ENCODE assay signal across 8 mouse cellular contexts in the genomic region with DNA sequence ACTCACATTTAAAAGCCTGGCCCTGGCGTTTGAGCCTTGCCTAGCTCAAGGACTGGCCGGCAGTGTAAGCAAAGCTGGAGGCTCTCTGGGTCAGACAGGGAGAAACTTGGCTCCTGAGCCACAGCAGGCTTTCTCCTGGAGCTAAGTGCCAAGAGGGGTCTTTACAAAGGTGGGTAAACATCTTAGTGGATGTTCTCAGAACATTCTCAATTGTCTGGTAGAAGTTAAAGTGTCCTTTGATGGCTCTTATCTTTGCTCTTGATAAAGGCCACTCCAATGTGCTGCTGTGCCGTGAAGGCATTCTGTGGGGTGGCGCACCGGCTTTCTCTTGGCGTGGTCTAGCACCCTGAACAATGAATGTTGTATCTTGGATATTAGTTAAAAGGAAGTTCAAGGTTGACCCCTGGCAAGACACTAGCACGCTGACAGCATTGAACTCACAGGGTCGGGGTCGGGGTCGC. TPM values are rescaled to one million over a fixed set of nuclear protein-coding genes. Genes with fewer than 3 reads are reported as not detected.
DNase-seq lines count a peak whose midpoint lies in the region; ATAC-seq and TF ChIP-seq lines count a peak whose summit lies in the region.

No protein-coding gene starts in this region.

- no peak overlapping the region for H3K27ac ChIP-seq in heart, embryonic 14.5 days (replicated peaks in 1 of 2; ENCODE audit: control insufficient read depth in 1 of 2, insufficient read depth in 1 of 2, low read depth in 2 of 2, low read length in 2 of 2)
- H3K27ac ChIP-seq in embryonic facial prominence, embryonic 13.5 days: no peak overlapping the region
- H3K27ac ChIP-seq in limb, embryonic 12.5 days: peak overlapping the region; percentile 91
- no peak overlapping the region for H3K27ac ChIP-seq in midbrain, embryonic 16.5 days (ENCODE audit: low read length)
- H3K27ac ChIP-seq in left cerebral cortex, adult 2 months: no peak overlapping the region; the same call in 1 of the 2 replicates

- intact Hi-C loops in heart, postnatal 25 days (cut with DNase I): loop anchor here (5.0 kb wide), 1 partner anchor 110 kb away; a partner anchor contains a TSS
- intact Hi-C loops in left cerebral cortex, adult 2 months (cut with DNase I): loop anchor here (10.0 kb wide), 1 partner anchor 1532 kb away; a partner anchor contains a TSS

- 36% methylated on average over 10 of the region's 10 CpGs for WGBS in heart, embryonic 14.5 days
- WGBS in embryonic facial prominence, embryonic 13.5 days: 76% methylated on average over 10 of the region's 10 CpGs
- WGBS in limb, embryonic 12.5 days: 74% methylated on average over 10 of the region's 10 CpGs
- 72% methylated on average over 10 of the region's 10 CpGs for WGBS in midbrain, embryonic 16.5 days

- H3K9ac ChIP-seq in heart, embryonic 14.5 days (ENCODE audit: low read length): peak overlapping the region; percentile 76
- peak overlapping the region; percentile 74; the same call in 1 of the 2 replicates for H3K9ac ChIP-seq in embryonic facial prominence, embryonic 13.5 days
- 0 out of 2 replicates have a peak overlapping the region, but pooled peaks have one; percentile 59 for H3K9ac ChIP-seq in limb, embryonic 12.5 days (replicated peaks)
- H3K9ac ChIP-seq in midbrain, embryonic 16.5 days (ENCODE audit: low read depth, low read length): 0 out of 2 replicates have a peak overlapping the region, but pooled peaks have one; percentile 74

- peak overlapping the region; percentile 89 for H3K4me2 ChIP-seq in heart, embryonic 14.5 days (ENCODE audit: low read length)
- peak overlapping the region; percentile 76 for H3K4me2 ChIP-seq in embryonic facial prominence, embryonic 13.5 days
- H3K4me2 ChIP-seq in limb, embryonic 12.5 days: peak overlapping the region; percentile 77
- peak overlapping the region; percentile 97 for H3K4me2 ChIP-seq in midbrain, embryonic 16.5 days (ENCODE audit: low read length)

- no peak for TF ChIP-seq CTCF in left cerebral cortex, adult 2 months (IDR thresholded peaks at IDR 0.05)

- no peak for DNase-seq in heart, postnatal 25 days (ENCODE audit: low spot score)
- DNase-seq in retina, embryonic 14.5 days (ENCODE audit: low spot score): no peak
- no peak for DNase-seq in spleen, adult 12 weeks (ENCODE audit: low spot score)
- DNase-seq in left cerebral cortex, adult 2 months (ENCODE audit: extremely low spot score in 1 of 2, low spot score in 2 of 2): no peak

- no peaks in the 10 kb centered on the region for H3K27me3 ChIP-seq in heart, embryonic 14.5 days (ENCODE audit: control insufficient read depth, insufficient read depth, low read length)
- no peaks in the 10 kb centered on the region for H3K27me3 ChIP-seq in embryonic facial prominence, embryonic 13.5 days
- no peaks in the 10 kb centered on the region for H3K27me3 ChIP-seq in limb, embryonic 12.5 days
- H3K27me3 ChIP-seq in midbrain, embryonic 16.5 days (ENCODE audit: control insufficient read depth, insufficient read depth, low read depth, low read length): no peaks in the 10 kb centered on the region

- no peak for ATAC-seq in heart, embryonic 14.5 days (ENCODE audit: insufficient number of reproducible peaks, insufficient read depth, low FRiP score, low read depth)
- ATAC-seq in embryonic facial prominence, embryonic 13.5 days (ENCODE audit: insufficient number of reproducible peaks, insufficient read depth, low FRiP score, low TSS enrichment, low read depth): no peak
- ATAC-seq in limb, embryonic 12.5 days (ENCODE audit: insufficient number of reproducible peaks, insufficient read depth, low FRiP score, low TSS enrichment, low read depth): no peak
- no peak for ATAC-seq in midbrain, embryonic 16.5 days

- H3K4me1 ChIP-seq in heart, embryonic 14.5 days (ENCODE audit: control insufficient read depth in 2 of 2, insufficient read depth in 2 of 2, low read length in 2 of 2): peaks cover 11 to 26% of the 10 kb centered on the region in 2 experiments
- H3K4me1 ChIP-seq in embryonic facial prominence, embryonic 13.5 days: peaks cover 52% of the 10 kb centered on the region
- peaks cover 49% of the 10 kb centered on the region for H3K4me1 ChIP-seq in limb, embryonic 12.5 days (replicated peaks)
- peaks cover 11% of the 10 kb centered on the region for H3K4me1 ChIP-seq in midbrain, embryonic 16.5 days (ENCODE audit: control insufficient read depth, insufficient read depth, low read length)

- no peaks in the 10 kb centered on the region for H3K9me3 ChIP-seq in heart, embryonic 14.5 days (ENCODE audit: control insufficient read depth, low read length)
- no peaks in the 10 kb centered on the region for H3K9me3 ChIP-seq in embryonic facial prominence, embryonic 13.5 days
- no peaks in the 10 kb centered on the region for H3K9me3 ChIP-seq in limb, embryonic 12.5 days
- no peaks in the 10 kb centered on the region for H3K9me3 ChIP-seq in midbrain, embryonic 16.5 days (replicated peaks; ENCODE audit: control insufficient read depth, low read length, poor library complexity, severe bottlenecking)

- H3K4me3 ChIP-seq in heart, embryonic 14.5 days (ENCODE audit: control insufficient read depth in 1 of 2, insufficient read depth in 1 of 2, low read depth in 1 of 2, low read length in 2 of 2): no peak overlapping the region
- no peak overlapping the region for H3K4me3 ChIP-seq in embryonic facial prominence, embryonic 13.5 days
- H3K4me3 ChIP-seq in limb, embryonic 12.5 days (replicated peaks): peak overlapping the region; percentile 46; the same call in 1 of the 2 replicates
- no peak overlapping the region for H3K4me3 ChIP-seq in midbrain, embryonic 16.5 days (ENCODE audit: low read depth, low read length)
- no peak overlapping the region for H3K4me3 ChIP-seq in left cerebral cortex, adult 2 months

- peaks cover 35% of the 10 kb centered on the region for H3K36me3 ChIP-seq in heart, embryonic 14.5 days (ENCODE audit: control insufficient read depth, insufficient read depth, low read length)
- peaks cover 39% of the 10 kb centered on the region for H3K36me3 ChIP-seq in embryonic facial prominence, embryonic 13.5 days
- H3K36me3 ChIP-seq in limb, embryonic 12.5 days: peaks cover 37% of the 10 kb centered on the region
- no peaks in the 10 kb centered on the region for H3K36me3 ChIP-seq in midbrain, embryonic 16.5 days (ENCODE audit: control insufficient read depth, insufficient read depth, low read length)

RNA-seq across cellular contexts. Expression of a gene that starts 1.4 kb away (rescaled TPM):
- polyA plus RNA-seq in heart, embryonic 14.5 days (2014; fragmentation: Nextera tagmentation; extraction: Ambion mirVana): 9.7 and 12.1 TPM in 2 replicates
- 10 to 100 TPM; 21.1 to 22.6 TPM for total RNA-seq in heart, postnatal 25 days (2021)
- 17.4 and 17.8 TPM in 2 replicates for polyA plus RNA-seq in embryonic facial prominence, embryonic 13.5 days (2015; fragmentation: Nextera tagmentation; extraction: Ambion mirVana)
- 11.7 and 14.6 TPM in 2 replicates for polyA plus RNA-seq in limb, embryonic 12.5 days (2016; fragmentation: Nextera tagmentation; extraction: Ambion mirVana)
- 9.6 and 9.9 TPM in 2 replicates for polyA plus RNA-seq in midbrain, embryonic 16.5 days (2015; fragmentation: Nextera tagmentation; extraction: Ambion mirVana)
- total RNA-seq in left cerebral cortex, adult 2 months (2021): 10 to 100 TPM; 15.3 to 19.3 TPM

RNA-seq across cellular contexts. Expression of a gene that starts 9.4 kb away (rescaled TPM):
- 91.8 and 108 TPM in 2 replicates for polyA plus RNA-seq in heart, embryonic 14.5 days (2014; fragmentation: Nextera tagmentation; extraction: Ambion mirVana)
- total RNA-seq in heart, postnatal 25 days (2021): 10 to 100 TPM; 27.6 to 29.7 TPM
- polyA plus RNA-seq in embryonic facial prominence, embryonic 13.5 days (2015; fragmentation: Nextera tagmentation; extraction: Ambion mirVana): 199 and 251 TPM in 2 replicates
- 221 and 225 TPM in 2 replicates for polyA plus RNA-seq in limb, embryonic 12.5 days (2016; fragmentation: Nextera tagmentation; extraction: Ambion mirVana)
- polyA plus RNA-seq in midbrain, embryonic 16.5 days (2015; fragmentation: Nextera tagmentation; extraction: Ambion mirVana): 11.7 and 12.3 TPM in 2 replicates
- 1 to 10 TPM; 3.0 to 3.3 TPM for total RNA-seq in left cerebral cortex, adult 2 months (2021)

RNA-seq across cellular contexts. Expression of a gene that starts 15.0 kb away (rescaled TPM):
- 437 and 480 TPM in 2 replicates for polyA plus RNA-seq in heart, embryonic 14.5 days (2014; fragmentation: Nextera tagmentation; extraction: Ambion mirVana)
- 100 to 1,000 TPM; 142 to 150 TPM for total RNA-seq in heart, postnatal 25 days (2021)
- polyA plus RNA-seq in embryonic facial prominence, embryonic 13.5 days (2015; fragmentation: Nextera tagmentation; extraction: Ambion mirVana): 415 and 422 TPM in 2 replicates
- polyA plus RNA-seq in limb, embryonic 12.5 days (2016; fragmentation: Nextera tagmentation; extraction: Ambion mirVana): 351 and 355 TPM in 2 replicates
- 202 and 215 TPM in 2 replicates for polyA plus RNA-seq in midbrain, embryonic 16.5 days (2015; fragmentation: Nextera tagmentation; extraction: Ambion mirVana)
- total RNA-seq in left cerebral cortex, adult 2 months (2021): 100 to 1,000 TPM in 1 of 2 experiments, 10 to 100 TPM in 1; 91.9 to 106 TPM

RNA-seq across cellular contexts. Expression of a gene that starts 22.8 kb away (rescaled TPM):
- polyA plus RNA-seq in heart, embryonic 14.5 days (2014; fragmentation: Nextera tagmentation; extraction: Ambion mirVana): 2.0 and 3.8 TPM in 2 replicates
- total RNA-seq in heart, postnatal 25 days (2021): under 1 TPM; 0.39 to 0.53 TPM
- polyA plus RNA-seq in embryonic facial prominence, embryonic 13.5 days (2015; fragmentation: Nextera tagmentation; extraction: Ambion mirVana): 8.2 and 11.5 TPM in 2 replicates
- polyA plus RNA-seq in limb, embryonic 12.5 days (2016; fragmentation: Nextera tagmentation; extraction: Ambion mirVana): 4.1 and 4.4 TPM in 2 replicates
- 68.2 and 86.8 TPM in 2 replicates for polyA plus RNA-seq in midbrain, embryonic 16.5 days (2015; fragmentation: Nextera tagmentation; extraction: Ambion mirVana)
- total RNA-seq in left cerebral cortex, adult 2 months (2021): 10 to 100 TPM; 24.2 to 26.0 TPM

RNA-seq across cellular contexts. Expression of a gene that starts 34.1 kb away (rescaled TPM):
- polyA plus RNA-seq in heart, embryonic 14.5 days (2014; fragmentation: Nextera tagmentation; extraction: Ambion mirVana): 10.5 and 10.8 TPM in 2 replicates
- 1 to 10 TPM; 5.9 to 6.8 TPM for total RNA-seq in heart, postnatal 25 days (2021)
- 28.6 and 32.8 TPM in 2 replicates for polyA plus RNA-seq in embryonic facial prominence, embryonic 13.5 days (2015; fragmentation: Nextera tagmentation; extraction: Ambion mirVana)
- polyA plus RNA-seq in limb, embryonic 12.5 days (2016; fragmentation: Nextera tagmentation; extraction: Ambion mirVana): 35.8 and 42.0 TPM in 2 replicates
- polyA plus RNA-seq in midbrain, embryonic 16.5 days (2015; fragmentation: Nextera tagmentation; extraction: Ambion mirVana): 24.1 and 24.5 TPM in 2 replicates
- total RNA-seq in left cerebral cortex, adult 2 months (2021): 10 to 100 TPM; 17.2 to 17.8 TPM
